Mouse (Mus musculus) right cerebral cortex, adult 2 months (tissue): ENCODE measurements around the gene Alpk3.

ENCODE experiments used
- DNase-seq, 2 experiments: peaks; one replicate each; pipeline ENCODE4 v3.0.0; 2021 to 2022; ENCODE audit warnings: low spot score in 2 of 2

Alpk3 gene

DNA sequence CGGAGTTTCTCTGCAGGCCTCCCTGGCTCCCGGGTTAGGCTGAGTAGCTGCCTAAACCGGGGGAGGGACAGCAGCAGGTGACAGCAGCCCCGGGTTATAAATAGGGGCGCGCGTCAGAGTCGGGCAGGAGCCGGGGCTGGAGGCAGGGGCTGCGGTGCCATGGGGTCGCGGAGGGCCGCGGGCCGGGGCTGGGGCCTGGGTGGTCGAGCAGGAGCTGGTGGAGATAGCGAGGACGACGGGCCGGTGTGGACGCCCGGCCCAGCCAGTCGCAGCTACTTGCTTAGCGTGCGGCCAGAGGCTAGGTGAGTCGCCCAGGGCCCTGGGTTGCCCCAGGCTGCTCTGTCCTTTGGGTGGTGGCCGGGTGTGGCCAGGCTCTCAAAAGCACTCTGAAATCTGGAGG lies at the start of gene Alpk3:
Gene Alpk3, plus strand, starts transcription at position 130 of the 400 bp plus-strand sequence.
- no peak for DNase-seq

DNA sequence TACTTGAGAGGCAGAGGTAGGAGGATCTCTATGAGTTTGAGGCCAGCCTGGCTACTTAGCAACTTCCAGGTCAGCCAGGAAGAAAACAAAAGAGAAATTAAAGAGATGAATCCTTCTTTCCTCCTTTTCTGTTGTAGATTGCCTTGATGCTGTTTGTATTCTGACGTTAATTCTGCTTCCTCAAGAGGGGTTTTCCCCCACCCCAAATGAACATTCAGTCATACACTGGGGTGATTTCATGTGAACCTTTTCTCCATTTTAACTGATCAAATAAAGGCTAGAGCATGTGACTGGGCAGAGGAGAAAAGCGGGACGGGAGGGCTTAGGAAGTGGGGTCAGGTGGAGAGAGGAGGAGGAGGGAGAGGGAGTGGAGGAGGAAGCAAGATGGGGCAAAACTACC lies 49.1 kb upstream of the Alpk3 start:
- no peak for DNase-seq

DNA sequence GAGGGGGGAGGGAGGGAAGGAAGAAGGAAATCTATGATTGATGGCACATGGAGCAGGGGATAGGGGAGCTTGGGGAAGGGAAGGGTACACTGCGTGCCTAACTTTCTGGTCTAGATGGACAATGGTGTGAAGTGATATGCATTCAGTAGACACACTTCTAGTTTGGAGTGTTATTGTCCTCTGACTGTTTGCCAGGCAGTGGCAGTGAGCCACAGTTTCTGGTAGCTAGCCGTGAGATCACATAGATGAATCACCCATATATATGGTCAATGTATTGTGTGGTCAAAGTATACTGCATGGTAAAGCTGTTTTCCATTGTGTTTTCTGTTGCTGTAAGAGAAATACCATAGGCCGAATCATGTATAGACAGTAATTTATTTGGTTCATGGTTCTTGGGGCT lies 45.8 kb upstream of the Alpk3 start:
- no peak for DNase-seq

DNA sequence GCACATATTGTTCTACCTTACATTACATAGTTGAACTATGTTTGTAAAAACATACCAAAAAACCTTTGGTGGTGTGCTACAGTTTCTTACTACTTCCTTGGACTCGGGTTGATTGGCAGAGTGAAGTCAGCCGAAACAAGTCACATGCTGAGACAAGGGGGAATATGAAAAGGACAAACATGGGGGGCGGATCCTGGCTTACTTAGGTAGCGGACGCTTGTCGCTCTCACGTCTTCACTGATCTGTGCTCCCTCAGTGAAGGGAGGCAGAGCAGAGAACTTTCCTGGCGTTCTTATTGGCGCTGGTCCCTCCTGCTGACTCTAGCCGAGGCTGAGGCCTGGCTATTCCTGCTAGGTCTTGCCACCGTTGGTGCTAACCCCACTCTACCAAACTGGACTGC lies 37.1 kb upstream of the Alpk3 start:
- no peak for DNase-seq

DNA sequence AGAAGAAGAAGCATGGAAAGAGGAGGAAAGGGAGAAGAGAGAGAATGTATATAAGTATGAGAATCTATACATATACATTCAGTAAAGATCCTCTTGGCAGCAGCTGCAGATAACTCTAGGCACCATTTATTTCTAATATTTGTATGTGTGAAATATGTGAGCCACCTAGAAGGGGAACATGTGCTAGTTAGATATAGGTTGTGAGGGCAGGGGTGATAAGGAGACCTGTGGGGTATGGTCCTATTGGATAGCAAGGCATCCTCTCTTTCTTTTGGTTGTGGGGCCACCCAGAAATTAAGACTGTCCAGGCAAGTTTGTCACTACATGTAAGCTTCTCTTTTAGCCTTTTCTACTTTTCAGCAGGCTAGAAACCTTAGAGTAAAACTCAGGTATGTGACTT lies 34.7 kb upstream of the Alpk3 start:
- DNase-seq, result no peak

DNA sequence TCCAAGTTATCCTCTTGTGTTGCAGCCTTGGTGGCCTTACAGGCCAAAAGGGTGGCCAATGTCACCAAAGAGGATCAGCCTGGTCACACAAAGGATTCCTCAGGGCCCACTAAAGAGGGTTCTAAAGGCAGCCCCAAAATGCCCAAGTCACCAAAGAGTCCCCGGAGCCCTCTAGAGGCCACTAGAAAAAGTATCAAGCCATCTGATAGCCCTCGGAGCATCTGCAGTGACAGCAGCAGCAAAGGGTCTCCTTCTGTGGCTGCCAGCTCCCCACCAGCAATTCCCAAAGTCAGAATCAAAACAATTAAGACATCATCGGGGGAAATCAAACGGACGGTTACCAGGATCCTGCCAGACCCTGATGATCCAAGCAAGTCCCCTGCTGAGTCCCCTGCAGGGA lies 33.3 kb upstream of the Alpk3 start:
- DNase-seq, result no peak

DNA sequence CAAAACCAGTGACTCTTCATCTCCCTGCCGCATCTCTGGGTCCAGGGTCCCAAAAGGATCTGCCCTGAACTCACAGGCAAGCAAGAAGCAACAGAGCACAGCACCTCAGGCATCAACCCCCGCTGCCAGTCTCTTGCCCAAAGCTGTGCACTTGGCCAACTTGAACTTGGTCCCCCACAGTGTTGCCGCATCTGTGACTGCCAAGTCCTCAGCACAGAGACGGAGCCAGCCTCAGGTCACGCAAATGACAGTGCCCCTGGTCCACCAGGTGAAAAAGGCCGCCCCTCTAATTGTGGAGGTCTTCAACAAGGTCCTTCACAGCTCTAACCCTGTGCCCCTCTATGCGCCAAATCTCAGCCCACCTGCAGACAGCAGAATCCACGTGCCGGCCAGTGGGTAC lies 32.7 kb upstream of the Alpk3 start:
- no peak for DNase-seq

DNA sequence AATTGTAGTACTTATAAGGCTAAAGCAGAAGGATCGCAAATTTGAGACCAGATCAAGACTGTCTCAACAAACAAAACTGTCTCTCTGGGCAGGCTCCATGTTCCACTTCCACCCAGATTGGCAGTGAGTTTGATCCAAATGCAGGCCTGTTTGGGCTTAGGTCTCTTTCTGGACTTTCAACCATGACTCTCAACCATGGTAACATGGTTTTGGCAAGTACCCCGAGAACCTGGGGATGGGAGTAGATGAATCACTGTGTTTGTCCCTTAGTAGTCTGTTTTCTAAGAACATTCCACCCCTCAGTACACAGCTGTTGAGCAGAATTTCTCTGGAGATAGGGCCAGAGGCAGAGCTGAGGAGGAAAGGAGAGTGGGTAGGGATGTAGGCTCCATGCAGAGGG lies 31.6 kb upstream of the Alpk3 start:
- DNase-seq, result no peak

DNA sequence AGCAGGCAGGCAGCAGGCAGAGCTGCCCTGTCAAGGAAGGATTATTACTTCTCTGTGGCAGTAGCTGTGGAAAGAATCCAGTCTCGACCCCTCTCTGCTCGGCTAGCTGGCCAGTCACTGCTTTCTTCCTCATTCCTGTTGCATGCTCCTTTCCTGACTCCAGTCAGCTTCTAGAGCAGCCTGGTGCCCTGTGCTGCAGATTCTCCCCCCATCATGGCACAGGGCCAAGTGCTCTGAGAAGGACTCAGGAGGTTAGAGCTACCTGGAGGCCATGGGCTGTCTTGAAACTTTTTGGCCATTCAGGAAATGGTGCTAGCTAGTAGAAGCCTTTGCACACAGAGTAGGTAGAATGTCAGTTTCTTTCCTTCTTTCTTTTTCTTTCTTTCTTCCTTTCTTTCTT lies 17.7 kb upstream of the Alpk3 start:
- DNase-seq, result no peak

DNA sequence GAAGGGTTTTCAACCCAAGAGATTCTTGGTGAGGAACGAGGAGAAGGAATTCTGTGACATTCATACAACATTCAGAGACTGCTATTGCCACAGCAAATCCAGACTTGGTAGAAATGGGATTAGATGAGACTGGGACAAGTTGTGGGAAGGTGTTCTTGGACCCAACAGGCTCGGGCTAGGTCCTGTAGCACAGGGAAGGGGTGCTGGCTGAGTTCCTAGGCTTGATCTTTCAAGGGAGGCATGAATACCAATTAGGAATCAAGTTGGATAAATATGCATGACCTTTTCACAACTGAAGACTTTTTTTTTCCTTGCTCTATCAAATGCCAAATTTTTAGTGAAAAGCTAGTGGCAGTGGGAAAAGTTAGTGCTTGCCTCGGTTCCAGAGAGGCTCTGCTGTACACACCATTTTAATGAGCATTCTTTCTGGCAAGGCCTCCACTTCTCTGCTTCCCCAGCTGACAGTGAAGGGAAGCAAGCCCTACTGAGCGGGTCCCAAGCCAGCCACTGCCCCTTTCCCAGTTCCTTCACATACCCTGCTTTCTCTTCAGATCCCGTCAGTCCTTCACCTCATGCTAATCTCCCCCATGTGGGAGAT lies 14.3 kb upstream of the Alpk3 start:
- DNase-seq, result no peak

DNA sequence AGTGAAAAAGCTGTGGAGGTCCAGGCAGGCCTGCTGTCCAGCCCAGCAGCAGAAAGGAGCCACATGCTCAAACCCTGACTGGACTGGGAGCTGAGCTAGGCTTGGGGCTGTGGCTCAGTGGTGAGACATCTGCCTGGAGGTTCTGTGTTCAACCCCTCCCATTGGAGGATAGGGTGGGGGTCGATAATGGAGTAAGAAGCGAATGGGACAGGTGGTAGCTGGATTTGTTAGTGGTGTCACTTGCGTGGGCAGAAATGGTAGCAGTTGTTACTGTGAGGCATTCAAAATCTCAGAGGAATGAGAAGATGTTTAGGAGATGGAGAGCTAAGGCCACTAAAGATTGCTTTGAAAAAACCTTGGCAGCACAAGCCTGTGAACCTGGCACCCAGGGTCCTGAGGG lies 9.6 kb upstream of the Alpk3 start:
- no peak for DNase-seq

DNA sequence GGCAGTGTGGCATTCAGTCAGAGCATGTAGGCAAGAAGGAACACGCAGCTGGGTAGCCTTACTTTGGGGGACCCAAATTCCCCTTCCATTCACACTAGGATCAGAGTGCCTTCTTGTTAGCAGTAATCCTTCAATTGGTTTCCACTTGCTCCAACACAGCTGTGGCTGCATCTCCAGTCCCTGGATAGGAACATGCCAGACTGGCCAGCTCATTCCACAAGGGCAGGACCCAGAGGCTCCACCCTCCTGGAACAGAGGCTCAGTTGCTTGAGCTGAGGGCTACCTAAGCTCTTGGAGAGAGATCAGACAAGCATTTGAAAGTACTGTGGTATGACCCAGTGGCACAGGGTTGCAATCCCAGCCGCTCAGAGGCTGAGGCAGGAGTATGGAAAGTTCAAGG lies 8.9 kb upstream of the Alpk3 start:
- DNase-seq, result no peak

DNA sequence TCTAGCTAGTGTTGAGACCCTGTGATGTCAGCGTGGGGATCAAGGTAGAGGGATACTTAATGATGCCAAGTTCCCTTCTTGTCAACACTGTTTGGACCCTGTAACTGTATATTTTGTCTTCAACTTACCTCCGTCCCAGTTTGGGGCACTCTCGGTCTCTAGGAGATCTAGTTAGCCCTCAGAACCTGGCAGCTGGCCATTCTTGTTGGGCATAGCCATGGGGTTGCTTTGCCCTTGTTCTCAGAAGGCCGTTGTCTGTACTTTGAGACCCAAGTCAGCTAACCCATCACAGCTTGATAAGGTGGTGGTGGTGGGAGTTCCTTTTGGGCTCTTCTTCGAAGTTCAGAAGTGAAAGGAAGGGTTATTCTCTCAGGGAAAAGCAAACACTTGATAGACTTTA lies 7.4 kb upstream of the Alpk3 start:
- no peak for DNase-seq

DNA sequence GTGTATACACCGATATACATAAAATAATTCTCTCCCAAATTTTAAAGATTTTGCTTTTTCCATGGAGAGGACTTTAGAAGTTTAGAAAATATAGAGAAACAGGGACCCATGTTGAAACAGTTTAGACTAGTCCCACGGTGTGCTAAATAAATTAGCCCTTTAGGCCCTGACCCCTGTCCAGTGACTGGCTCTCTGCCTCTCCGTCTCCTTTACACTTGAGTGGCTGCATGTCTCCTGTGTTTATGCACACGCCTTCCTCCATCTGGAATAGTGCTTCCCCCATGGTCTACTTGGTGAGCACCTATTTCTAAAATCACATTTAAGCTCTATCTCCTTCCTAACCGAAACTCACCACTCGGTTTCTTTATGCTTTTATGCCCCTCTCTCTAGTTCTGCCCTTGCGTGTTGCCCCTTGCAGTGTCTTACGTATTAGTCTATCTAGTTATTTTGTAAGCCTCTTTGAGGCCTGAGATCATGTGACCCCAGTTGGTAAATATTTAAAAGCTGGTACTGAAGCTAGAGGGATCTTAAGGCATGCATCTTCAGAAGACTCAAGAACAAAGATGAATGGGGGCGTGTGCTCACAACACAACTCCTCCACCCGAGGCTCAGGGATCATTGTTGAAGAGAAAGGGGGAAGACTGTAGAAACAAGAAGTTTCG lies 1.6 kb upstream of the Alpk3 start:
- no peak for DNase-seq

DNA sequence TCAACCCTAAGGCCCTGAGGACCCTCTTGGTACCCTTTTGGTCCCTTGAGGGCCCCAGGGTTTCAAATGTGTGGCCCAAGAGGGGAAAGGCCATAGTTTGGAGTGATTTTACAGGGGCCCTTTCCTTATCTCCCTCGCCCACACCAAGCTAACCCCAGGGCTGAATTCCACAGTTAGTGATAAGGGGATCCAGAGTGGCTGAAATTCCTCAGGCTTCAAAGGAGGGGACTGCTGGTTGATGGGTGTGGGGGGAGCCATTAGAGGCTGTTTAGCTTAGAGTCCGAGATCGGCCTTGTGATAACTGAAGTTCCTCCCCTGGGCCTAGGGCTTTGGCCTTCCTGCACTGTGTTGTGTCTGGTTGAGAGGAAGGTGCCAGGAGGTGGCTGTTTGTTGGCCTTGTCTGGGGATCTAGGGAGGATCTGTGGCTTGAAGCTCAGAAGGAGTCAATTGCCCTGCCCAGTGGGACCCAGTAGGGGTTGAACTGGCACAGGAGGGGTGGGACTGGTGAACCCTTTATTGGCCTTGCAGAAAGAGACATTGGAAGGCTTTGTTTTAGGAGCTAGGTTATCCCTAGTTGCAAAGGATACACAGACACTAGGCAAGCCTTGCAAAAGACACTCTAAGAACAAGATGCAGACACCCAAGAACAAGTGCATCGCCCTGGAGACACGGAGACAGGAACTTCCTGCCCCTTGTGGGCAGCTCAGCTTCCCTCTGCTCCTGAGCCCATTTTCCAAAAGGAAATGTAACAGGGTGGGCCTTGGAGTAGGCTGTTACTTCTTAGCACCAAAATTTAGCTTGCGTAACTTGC lies 706 bp downstream of the Alpk3 start:
- no peak for DNase-seq

DNA sequence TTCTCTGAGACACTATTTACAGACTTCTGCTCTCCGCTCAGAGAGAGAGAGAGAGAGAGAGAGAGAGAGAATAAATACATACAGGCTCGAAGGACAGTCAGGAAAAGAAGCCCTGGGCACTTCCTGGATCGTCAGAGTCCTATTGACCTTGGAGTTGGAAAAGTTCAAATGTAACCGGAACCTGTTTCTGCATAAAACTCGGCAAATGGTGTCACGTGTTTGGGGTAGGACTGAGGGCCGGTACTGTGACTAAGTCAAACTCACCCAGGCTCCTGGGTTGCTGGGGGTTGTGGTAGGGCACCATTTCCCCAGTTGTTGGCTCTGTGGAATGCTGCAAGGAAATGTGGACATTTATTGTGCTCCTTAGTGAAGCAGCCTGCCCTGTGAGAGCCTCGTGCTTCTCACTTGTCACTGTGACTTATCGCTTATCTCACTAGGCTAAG lies 1.3 kb downstream of the Alpk3 start:
- no peak for DNase-seq

DNA sequence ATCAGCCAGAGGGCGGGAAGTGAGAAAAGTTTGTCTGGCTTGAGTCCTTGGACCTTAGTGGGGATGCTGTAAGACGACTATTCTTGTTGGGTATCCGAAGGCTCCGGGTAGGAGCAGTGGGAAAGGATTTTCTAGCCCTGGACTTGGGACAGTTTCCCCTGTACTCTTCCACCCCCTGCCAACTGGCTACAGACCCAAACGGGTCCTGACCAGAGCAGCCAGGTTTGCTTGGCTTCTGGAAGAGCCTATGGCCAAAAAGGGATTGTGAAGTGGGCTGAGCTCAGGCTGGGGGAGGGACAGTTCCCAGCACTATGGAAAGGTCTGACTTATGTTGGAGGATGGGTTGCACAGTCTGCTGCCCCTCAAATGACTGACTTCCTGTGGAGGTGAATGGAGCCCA lies 2.0 kb downstream of the Alpk3 start:
- no peak for DNase-seq

DNA sequence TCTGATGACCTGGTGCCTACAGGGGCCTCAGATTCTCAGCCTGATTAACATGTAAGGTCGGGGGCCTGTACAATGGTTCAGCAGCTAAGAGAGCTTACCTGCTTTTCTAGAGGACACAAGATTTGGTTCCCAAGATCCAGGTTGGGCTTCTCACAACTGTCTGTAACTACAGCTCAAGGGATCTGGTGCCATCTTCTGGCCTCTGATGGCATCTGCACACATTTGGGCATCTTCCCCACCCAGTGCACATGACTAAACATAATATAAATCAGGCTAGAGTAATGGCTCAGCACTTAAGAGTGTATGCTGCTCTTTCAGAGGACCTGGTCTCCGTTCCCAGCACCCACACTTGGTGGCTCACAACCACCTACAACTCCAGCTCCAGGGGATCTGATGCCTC lies 3.5 kb downstream of the Alpk3 start:
- DNase-seq, result no peak

DNA sequence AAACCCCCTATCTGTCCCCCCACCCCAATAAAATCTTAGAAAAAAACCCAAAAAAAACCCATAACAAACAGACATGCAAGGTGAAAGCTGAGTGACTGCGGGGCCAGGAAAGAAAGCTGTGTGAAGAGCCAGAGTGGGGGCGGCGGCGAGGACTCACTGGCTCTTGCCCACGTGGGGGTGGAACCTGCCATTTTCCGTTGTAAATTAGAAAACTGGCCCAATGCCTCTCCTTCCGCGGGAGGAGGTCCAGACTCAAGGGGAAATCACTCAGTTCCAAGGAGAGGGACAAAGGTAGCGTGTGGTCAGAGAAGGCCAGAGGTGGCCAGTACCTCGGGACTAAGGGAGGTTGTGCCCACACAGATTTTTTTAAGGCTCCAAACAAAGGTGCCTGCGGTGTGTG lies 4.5 kb downstream of the Alpk3 start:
- peak in 1 of 2 experiments; percentile 22 for DNase-seq

DNA sequence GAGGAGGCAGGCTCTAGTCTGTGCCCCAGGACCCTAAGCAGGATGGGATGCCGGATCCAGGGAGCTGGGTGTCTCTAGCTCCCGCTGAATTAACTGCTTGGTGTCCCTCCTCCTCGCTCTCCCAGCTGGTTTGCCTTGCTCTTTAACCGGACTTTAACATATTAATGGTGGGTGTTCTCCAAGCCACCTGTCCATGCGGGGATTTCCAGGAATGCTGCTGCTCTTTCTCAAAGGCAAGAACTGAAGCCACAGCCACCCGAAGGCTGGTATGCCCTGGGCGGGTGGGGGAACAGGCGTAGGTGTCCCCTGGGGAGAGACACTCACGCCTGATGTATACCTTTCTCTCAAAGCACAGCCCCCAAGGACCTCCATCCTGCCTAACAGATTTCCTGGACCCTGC lies 5.9 kb downstream of the Alpk3 start:
- no peak for DNase-seq

DNA sequence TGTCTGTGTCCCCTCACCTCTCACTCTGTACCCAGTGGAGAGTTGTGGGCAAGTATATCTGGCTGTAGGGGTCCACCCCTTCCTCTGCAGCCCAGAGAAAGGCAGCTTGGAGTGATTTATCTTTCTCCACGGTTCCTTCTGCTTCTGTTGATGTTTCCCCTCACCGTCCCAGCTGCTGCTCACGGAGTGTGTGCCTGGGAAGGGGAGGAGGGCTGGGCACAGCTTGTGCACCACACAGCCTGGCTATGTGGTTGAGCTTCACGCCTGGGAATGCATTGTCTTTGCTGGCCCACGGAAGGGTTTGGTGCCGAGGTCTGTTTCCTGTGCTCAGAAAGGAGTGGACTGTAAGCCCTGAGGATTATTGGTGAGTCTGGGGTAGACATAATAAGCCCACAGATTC lies 9.3 kb downstream of the Alpk3 start:
- no peak for DNase-seq

DNA sequence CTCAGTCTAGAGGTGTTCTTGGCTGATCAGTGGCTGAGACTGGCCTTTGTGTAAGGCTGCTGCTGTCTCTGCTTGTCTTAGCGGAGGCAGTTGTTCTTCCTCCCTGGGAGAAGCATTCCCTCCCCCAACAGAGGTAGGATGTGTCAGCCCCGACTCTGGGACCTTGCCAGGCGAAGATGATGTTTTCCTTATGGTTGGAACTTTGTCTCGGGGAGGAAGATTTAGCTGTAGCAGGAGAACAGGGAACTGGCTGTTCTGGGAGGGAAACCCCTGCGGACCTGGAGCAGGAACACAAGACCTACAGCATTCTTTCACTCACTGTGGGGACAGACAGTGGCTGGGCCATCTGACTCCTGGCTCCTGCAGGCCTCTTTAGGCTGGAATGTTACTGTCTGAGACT lies 15.1 kb downstream of the Alpk3 start:
- DNase-seq, result peak; percentile 40 to 60

DNA sequence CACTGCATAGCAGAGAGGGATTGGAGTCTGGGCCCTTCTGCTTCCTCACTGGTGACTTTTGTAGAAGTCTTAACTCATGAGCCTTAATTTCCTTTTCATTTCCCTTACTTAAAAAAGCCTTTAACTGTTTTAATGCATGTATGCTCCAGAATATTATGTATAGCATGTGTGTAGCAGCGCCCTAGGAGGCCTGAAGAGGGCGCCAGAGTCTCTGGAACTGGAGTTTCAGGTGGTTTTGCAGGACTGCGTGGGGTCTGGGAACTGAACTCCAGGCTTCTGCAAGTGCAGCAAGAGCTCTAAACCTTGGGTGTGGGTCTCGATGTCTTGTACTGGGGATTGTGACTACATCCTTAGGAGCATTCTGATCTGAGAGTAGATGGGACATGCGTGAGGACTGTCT lies 15.9 kb downstream of the Alpk3 start:
- DNase-seq, result no peak
